Mouse (Mus musculus) mouse embryonic stem cell (cell line): ENCODE measurements around the gene Pde11a.

ENCODE experiments used
- in situ Hi-C, 2 experiments: fragments of 300-500 bp; cut with MboI; formaldehyde crosslinking; loops; 1 replicate in 1 of 2; 3 replicates in 1 of 2; pipeline ENCODE4 v1.14.3; 2019 to 2020; ENCODE audit warnings: low sequenced_read_pairs in 2 of 2, low pct_unique_long_range_greater_than_20kb in 1 of 2, mixed read lengths in 1 of 2; ENCODE audit not compliant: unreplicated experiment in 1 of 2

The Pde11a gene

DNA sequence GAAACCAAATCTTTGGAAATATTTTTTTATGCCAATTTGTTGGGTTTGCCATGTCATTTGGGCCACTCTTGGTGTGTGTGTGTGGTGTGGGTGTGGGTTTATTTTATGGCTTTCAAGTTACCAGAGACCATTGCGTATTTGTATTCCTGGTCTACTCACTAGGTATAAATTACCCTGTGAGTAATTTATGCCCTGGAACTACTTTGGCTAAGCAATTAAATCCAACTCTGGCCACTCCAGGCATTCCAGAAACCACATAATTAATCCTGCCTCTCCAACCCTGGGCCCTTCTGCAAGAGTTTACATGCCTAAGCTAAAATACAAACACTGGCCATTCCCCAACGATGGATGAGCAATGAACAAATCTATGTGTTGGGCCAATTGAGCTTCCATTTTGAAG lies 261.7 kb downstream of the Pde11a start:
- in situ Hi-C loops, result no loop called here

DNA sequence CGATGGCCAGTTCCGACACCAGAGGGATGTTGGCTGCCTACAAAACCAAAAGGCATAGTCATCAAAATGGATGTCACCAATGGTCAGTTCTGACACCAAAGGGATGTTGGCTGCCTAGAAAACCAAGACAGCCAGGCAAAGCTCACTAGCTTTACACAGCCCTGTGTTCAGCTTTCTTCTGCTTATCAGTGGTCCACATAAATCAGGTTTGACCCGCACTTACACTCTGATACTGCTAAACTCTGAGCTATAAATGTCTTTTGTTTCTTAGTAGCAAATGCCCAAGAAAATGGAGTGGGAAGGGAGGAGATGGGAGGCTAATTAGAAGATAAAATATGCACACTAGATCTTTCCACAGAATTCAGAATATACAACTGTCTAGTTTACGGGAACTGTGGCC lies 262.5 kb downstream of the Pde11a start:
- in situ Hi-C loops, result no loop called here

DNA sequence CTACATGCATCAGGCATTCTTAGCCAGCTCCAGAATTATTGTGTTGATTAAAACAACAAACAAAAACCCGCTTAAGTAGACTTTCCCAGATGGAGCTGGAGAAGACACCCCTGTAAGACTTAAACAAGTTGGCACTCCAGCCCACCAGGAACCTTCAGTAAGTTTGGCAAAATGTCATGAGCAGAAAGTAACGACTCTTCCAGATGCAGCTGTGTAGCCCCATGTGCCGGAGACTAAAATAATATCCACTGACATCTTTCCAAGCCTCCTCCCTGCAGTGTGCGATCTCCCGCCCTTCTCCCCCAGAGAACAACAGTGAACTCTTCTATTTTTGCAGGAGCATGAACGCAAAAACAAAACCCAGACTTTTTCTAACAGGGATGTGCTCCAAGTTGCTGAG lies 265.5 kb downstream of the Pde11a start:
- in situ Hi-C loops, result loop anchor here in 1 of 2 experiments (25.0 kb wide), 1 partner anchor 461 kb away; no protein-coding TSS in a partner anchor

DNA sequence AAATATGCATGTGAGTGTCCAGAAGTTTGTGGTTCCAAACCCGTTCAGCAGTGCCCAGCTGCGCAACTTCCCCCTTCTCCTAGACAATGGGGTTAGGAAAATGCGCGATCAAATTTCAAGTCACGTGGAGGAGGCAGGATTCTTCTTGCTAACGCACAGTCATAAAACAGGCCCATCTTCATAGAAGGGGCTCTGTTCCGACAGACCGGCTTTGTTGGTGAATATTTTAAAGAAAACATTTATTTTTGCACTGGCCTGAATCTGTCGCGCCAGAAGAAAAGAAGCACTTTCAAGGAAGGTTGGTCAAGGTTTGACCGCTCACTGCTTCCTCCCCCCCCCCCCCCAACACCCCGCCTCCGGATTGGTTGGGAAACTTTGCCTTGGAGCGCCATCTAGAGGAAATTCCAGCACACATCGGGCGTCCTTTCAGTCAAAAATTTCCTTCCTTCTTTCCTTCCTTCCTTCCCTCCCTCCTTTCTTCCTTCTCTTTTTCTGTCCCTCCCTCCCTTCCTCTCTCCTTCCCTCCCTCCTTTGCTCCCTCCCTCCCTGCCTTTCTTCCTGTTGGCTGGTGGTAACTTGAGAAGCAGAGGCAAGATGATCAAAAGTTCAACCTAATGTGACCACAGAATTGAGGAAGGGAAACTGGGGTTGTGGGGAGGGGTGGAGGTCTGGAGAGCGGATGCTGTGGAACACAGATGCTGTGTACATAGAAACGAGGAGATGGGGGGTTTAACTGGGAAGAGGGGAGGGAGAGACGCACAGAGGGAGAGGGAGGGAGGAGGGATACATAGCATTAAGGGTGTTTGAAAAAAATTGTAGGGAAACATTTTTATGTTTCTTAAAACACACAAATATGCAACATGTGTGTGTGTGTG lies 267.9 kb downstream of the Pde11a start:
- in situ Hi-C loops, result loop anchor here in 1 of 2 experiments (25.0 kb wide), 1 partner anchor 458 kb away; no protein-coding TSS in a partner anchor

DNA sequence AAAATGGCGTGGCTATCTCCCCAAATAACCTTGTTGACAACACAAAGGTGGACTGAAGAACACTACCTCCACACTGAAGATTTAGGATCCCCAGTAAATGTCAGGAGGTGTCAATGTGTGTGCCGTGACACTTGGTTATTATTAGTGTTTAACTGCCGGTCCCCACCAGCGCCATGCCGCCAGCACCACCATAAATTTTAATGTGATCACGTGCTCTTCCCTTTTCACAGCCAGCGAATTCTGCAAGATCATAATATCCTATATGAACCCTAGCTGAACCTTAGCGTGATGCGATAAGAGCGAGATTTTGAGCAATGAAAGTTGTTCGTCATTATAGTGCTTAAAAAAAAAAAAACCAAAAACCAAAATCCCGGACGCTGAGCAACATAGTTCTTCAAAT lies 269.3 kb downstream of the Pde11a start:
- in situ Hi-C loops, result loop anchor here (5.0 to 25.0 kb wide), 2 partner anchors 82 to 457 kb away; no protein-coding TSS in a partner anchor

DNA sequence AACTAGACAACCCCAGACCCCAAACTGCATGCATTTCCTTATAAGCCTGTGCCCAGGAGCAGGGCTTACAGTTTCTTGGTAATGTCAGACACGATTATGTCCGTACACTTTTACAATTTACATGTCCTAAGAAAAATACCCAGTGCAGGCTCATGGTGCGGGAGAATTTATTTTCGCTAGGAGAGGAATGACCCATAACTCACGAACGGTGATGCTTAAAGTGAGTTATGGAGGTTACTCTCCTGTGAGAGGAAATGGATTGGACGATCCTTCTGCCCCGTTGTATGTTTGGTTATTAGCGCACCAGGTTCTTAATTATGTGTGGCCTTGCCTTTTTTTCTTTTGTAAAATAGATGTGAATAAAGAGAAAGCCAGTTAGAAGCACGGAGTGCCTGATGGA lies 270.4 kb downstream of the Pde11a start:
- in situ Hi-C loops, result loop anchor here (5.0 to 25.0 kb wide), 2 partner anchors 81 to 456 kb away; no protein-coding TSS in a partner anchor

DNA sequence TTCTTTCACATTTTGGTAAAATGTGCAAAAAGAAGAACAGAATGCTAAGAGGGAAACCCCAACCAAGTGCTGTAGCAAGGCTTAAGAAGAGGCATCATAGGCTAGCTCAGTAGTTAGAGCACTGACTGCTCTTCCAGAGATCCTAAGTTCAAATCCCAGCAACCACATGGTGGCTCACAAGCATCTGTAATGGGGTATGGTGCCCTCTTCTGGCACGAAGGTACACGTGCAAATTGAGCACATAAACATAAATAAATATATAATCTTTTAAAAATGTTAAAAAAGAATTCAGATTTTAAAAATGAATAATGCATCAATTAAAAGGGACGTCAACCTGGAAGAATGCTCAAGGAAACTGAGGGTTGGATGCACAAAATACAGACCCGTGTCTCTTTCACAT lies 271.4 kb downstream of the Pde11a start:
- in situ Hi-C loops, result loop anchor here (5.0 to 25.0 kb wide), 2 partner anchors 80 to 455 kb away; no protein-coding TSS in a partner anchor

DNA sequence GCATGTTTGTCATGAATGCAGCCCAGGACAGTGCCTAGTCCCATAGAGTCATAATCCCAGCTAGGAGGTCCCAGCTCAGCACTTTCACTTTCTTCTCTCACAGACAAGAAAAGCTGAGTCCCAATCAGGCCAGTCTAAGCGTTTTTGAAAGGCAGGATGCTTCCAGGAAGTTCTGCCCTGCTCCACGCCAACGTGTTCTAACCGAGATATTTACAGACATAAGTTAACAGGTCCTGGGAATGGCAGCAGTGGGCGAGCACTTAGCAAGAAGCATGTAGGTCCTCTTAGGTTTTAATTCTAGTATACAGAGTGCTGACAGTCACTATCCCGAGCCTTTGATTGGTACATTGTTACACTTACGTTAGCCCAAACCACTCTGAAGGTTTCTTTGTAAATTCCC lies 273.3 kb downstream of the Pde11a start:
- in situ Hi-C loops, result loop anchor here (5.0 to 25.0 kb wide), 2 partner anchors 78 to 453 kb away; no protein-coding TSS in a partner anchor

DNA sequence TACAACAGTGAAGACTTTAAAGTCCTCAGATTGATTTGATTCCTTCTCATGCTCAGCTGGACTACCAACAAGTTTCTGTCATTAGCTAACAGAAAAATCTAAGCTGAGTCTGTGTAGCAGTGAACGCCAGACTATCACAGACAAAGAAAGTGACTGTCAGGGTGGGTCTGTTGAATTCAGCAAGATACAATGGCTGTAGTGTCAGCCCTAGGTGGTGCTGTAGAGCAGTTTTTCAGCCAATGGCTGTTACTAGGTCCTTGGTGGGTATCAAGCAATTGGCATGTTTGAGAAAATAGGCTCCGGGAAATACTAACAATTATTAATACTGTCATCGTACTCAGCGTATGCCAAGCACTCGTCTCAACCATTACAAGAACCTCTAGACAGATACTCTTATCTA lies 274.5 kb downstream of the Pde11a start:
- in situ Hi-C loops, result loop anchor here in 1 of 2 experiments (25.0 kb wide), 1 partner anchor 452 kb away; no protein-coding TSS in a partner anchor

DNA sequence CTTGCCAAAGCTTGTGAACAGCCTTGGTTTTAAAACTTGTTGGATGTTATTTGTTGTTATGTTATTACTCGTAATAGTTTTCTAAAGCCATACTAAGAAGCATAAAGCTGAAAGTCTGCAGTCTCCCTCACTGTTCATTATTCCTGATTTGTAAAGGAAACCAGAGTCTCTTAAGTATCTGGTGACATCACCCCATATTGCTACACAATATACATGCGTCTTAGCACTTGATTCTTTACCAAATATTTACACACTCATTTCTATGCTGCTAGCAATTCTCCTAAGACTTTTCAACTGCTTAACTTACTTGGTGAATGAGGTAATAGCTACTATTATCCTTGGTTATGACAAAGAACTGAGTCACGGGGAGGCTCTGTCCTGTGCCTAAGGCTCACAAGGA lies 278.4 kb downstream of the Pde11a start:
- in situ Hi-C loops, result loop anchor here in 1 of 2 experiments (25.0 kb wide), 1 partner anchor 448 kb away; no protein-coding TSS in a partner anchor

DNA sequence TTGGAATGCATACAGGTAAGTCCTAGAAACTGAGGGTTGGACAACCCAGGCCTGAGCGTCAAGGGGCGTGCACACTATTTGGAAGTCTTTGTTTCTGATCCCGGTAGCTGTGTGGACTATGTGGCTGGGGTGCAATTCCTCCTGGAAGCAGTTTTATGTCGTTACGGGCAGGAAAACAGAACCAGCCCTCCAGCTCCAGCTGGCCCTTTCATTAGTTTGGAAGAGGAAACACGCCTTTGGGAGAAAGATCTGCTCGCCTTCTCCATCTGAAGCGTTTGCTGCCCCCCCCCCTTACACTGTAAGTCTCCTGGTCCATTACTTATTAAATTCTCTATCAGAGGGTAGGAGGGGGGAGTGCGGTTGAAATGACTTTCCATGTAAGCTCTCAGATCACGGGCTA lies 279.0 kb downstream of the Pde11a start:
- in situ Hi-C loops, result loop anchor here in 1 of 2 experiments (25.0 kb wide), 1 partner anchor 447 kb away; no protein-coding TSS in a partner anchor

DNA sequence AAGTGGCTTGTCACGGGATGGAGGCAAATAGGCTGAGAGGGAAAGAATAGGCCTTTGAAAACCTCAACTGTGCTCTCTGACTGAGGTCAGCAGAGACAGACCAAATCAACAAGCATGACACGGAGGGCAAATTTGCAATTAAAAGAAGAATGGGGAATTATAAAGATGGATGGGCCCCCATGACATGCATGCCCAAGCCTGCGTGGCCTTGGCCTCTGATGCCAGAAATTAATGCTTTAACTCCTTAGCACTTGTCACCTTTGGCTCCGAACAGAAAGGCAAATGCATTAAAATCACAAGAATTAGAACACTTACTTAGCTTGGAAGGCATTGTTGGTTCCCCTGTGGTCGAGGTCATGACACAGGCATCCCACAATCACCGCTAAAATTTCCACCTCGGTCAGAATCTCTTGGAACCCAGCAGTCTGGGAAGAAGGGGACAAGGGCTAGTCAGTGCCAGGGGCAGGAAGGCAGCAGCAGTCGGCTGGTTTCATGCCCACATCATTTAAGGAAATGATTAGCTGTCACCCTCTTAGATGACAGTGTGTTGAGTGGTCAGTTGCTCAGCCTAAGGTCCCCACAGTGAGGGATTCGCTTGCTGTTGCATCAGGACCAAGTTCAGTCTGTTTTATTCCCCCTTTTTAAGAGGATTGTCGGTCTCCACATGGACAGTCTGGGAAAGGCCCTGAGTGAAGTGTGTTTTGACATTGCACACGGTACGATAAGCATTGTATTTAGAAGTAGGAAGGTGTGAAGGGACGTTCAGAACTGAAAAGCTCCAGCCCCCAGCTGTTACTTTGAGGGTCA lies 279.7 kb downstream of the Pde11a start:
- in situ Hi-C loops, result loop anchor here in 1 of 2 experiments (25.0 kb wide), 1 partner anchor 447 kb away; no protein-coding TSS in a partner anchor

DNA sequence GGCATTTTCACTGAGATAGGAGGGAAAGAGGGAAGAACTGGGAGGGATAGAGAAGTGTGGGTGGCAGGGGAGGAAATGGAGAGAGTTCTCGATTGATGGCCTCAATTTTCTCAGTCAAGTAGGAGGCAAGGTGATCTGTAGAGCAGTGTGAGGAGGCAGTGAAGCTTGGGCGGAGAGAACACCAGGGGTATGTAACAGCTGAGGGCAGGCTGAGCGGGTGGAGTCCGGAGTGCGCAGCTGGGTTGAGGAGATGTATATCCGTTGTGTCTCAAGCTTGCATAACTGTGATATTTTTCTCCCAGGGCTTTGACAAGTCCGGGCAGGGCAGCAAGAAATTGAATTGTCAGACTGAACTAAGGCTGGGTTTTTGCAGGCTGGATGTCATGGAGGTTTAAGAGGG lies 281.0 kb downstream of the Pde11a start:
- in situ Hi-C loops, result loop anchor here in 1 of 2 experiments (25.0 kb wide), 1 partner anchor 445 kb away; no protein-coding TSS in a partner anchor

DNA sequence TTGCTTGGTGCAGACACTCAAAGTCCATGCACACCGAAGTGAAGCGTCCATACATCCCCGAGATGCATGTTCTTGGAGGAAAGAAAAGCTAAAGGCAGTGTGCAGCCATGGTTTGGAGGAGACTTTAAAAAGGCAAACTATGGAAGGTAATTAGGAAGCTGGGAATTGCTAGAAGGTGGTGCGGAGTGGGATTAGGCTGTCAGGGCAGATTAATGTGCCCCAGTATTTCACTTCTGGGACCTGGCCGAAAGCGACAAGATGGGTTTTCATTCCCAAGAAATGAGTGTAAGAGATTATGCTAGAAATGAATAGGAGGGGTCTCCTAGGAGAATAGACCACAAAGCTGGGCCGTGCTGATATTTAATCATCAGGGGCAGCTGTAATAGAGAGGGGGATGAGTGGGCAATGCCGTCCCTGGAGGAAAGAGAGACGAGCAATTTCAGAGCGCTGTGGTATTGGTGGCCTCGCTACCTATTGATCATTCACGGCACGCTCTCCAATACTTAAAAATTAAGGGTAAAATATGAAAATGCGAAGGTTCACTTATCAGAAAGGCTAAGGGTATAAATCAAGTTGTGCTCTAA lies 284.7 kb downstream of the Pde11a start:
- in situ Hi-C loops, result loop anchor here in 1 of 2 experiments (25.0 kb wide), 1 partner anchor 442 kb away; no protein-coding TSS in a partner anchor

DNA sequence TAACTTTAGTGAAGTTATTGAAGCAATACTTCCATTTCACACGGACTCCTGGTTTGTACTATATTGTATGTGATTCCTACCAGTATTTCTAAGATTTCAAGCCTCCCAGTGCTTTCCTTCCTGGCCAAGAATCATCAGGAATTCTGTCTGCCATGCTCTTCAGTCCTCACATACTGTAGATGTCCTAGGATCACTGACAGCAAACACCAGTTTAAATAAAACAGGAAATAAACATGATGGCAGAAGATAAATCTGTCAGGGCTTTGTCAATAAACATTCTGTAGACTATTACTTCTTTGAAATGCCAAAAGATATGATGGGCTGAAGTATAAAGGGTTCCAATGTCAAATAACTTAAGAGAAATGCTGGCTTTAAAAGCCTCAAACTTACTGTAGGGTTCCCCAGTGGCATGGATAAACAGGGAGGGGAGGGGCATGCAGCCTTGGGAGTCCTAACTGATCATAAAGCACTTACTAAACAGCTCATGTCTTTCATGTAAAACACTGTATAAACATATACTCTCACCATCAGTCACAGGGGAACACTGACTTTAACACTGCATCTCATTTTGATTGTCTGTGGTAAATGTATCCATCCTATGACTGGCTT lies 285.6 kb downstream of the Pde11a start:
- in situ Hi-C loops, result loop anchor here in 1 of 2 experiments (25.0 kb wide), 1 partner anchor 441 kb away; no protein-coding TSS in a partner anchor

DNA sequence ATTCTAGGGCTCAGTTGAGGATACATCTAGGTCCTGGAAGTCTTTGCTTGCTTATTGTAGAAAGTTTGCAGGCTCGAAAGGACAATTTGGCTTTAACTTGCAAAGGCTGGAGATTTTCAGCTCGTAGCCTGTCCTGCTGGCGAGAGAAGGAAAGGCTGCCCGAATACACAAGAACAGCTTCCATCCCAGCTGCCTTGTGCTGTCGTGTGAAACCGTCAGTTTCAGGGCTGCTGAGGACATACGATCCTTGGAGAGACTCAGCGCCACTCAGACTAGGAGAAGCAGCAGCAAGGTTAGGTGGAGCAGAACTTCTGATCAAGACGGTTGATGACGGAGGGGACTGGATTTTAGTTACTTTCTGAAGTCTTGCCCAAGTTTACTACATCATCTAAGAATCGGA lies 287.2 kb downstream of the Pde11a start:
- in situ Hi-C loops, result loop anchor here in 1 of 2 experiments (25.0 kb wide), 1 partner anchor 439 kb away; no protein-coding TSS in a partner anchor

DNA sequence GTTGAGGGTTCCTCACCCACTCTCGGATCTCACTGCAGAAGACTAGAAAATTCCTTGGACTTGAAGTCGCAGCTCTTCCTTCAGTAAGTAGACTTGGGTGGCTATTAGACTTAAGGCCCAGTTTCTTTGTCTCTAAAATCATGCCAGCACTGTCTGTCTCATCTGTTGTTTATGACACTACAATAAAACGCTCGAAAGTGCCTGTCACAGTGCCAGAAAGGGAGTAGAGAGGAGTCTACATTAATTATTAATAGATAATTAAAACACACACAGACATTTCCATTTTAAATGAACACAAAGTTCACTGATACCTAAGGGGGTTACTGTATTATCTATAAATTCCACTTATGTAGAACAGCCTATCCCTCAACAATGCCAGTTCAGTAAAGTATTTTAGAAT lies 287.7 kb downstream of the Pde11a start:
- in situ Hi-C loops, result loop anchor here in 1 of 2 experiments (25.0 kb wide), 1 partner anchor 439 kb away; no protein-coding TSS in a partner anchor

DNA sequence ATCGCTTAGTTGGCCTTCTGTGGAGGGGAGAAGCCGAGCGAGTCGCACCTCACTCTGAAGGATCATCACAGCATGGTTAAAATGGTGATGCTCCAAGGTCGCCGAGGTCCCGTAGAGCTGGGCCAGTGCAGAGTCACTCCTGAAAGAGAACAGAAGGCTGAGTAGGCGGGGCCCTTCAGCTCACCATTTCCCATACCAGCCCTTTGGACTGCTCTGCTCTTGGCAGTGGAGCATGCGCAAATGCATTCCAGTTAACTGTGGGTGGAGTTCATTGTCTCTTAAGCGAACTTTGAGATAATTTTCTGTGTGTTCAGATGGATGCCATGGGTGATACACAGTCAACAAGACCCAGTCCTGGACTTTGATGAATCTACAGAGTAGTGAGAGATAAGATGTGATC lies 288.5 kb downstream of the Pde11a start:
- in situ Hi-C loops, result loop anchor here in 1 of 2 experiments (25.0 kb wide), 1 partner anchor 438 kb away; no protein-coding TSS in a partner anchor
